Mouse (Mus musculus) urinary bladder, adult 2 months (tissue): ENCODE results near the gene Aqp1. TPM values are rescaled to one million over a fixed set of nuclear protein-coding genes. Genes with fewer than 3 reads are reported as not detected.

Experiments used
- DNase-seq: peaks from one replicate; pipeline ENCODE4 v3.0.0; 2022; ENCODE audit warnings: low spot score
- polyA plus RNA-seq: library from polyadenylated mRNA; depleted of rRNA; stranded (reverse); fragments of >200 nt; gene quantifications from 2 replicates; pipeline ENCODE4 v1.2.3, GENCODE M21; 2012

Gene Aqp1
- polyA plus RNA-seq, 1 experiment = 444 TPM

GRCm38 (mm10) chr6:55332100-55332772 lies 4.0 kb upstream of the Aqp1 start:
- no peak for DNase-seq

DNA sequence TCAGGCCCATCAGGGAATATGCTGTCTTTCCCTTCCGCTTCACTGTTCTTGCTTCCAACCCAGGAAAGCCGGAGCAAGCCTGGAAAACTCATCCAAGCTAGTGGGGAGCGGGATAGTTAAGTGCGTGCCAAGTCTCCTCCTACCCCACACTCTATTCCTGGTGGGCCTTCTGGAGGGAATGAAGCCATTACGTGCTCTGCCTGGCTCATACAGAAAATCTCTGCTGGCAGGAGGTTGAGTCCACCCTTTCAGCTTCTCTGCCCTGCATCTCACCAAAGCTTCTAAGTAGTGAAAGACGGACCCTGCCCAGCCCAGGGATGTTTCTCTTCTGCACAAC lies 3.5 kb upstream of the Aqp1 start:
- no peak for DNase-seq

- no peak for DNase-seq
Measured at GRCm38 (mm10) chr6:55337242-55337641, 1.0 kb downstream of the Aqp1 start.

DNA sequence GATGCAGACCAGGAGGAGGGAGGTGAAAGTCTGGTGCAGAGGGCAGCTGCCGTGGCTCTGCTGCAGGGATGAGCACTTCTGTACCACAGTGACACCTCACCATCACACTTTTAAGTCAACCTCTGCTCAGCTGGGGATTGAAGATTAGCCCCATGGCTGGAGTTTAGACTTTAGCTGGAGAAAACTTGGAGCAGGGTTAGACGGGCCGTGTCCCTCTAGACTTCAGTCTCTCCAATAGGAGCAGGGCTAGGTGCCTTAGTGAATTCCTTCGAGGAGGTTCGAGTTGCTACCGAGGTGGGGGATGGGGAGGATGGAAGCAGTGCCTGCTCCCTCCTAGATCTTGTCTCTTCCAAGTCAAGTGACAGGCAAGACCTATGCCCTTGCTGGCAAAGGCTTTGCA lies 1.8 kb downstream of the Aqp1 start:
- DNase-seq = no peak

DNA sequence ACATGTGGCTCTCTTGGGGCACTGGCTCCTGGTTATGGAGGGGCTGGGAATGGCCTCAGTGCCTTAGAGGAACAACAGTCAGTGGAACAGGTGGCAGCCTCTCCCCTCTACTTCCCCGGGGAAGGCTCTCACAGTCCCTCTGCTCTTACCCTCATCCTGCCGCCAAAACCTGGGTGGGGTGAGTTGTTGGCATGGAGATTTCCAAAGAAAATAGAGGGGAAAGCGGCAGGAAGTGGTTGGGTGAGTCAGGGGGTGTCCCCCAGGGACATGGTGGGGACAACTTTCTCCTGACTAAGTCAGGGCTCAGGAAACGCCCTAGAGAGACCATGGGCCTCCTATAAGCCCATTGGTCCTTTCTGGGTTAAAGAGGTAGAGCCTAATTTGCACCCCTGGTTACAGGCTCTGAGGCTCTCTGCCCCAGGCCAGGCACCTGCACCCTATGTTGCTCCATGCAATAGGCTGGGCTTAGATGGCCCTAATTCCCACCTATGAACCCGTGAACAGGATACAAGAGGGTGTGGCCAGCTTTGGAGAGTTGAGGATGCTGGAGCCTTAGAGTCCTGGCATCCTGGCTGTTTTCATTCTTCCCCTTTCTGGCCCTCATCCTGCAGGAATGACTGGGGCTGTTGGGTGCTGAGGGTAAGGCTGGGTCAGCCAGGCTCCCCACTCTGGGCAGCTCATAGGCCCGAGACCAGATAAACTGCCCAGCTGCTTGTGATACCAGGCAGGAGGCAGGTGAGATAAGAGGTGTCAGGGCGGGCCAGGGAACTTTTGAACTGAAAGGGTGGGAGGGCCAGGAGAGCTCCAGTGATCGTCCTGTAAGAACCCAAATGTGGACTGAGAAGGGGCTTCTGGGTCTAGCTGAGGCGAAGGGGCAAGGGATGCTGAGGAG lies 2.9 kb downstream of the Aqp1 start:
- no peak for DNase-seq

DNA sequence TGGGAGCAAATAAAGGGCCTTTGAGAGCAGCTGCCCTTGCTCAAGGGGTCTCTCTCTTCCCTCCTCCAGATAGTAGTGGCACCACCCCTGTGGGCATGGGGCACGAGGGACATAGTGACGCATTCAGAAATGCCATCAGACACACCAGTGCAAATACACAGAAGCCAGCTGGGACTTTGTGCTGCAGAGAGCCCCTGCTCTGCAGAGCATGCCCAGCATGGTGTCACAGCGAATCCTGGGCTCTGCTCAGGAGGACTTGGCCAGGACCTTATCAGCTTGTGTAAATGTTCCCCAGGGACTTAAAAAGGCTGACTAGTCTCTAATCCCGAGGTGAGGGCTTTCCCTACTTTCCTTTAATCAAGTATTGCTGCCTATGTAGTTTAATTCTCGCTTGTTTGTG lies 5.5 kb downstream of the Aqp1 start:
- DNase-seq = no peak

DNA sequence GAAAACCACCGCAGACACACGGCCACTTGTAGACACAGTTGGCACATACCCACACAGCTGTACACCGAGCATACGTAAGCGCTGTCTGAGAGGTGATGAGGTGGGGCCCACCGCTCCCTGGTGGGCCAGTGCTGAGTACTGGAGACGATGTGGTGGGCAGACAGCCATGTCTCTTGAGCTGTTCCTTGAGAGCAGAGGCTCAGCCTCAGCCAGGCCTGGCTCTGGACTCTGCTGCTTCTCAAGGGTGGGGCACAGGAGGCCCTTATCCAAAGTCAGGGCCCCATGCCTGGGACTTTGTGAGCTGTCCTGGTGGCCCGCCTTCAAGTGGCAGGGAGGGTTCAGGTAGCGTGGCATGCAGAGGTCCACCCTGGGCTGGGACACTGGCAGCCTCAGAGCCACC lies 6.1 kb downstream of the Aqp1 start:
- DNase-seq = no peak

- DNase-seq = peak; percentile 12
Measured at GRCm38 (mm10) chr6:55343446-55343845, 7.2 kb downstream of the Aqp1 start.

DNA sequence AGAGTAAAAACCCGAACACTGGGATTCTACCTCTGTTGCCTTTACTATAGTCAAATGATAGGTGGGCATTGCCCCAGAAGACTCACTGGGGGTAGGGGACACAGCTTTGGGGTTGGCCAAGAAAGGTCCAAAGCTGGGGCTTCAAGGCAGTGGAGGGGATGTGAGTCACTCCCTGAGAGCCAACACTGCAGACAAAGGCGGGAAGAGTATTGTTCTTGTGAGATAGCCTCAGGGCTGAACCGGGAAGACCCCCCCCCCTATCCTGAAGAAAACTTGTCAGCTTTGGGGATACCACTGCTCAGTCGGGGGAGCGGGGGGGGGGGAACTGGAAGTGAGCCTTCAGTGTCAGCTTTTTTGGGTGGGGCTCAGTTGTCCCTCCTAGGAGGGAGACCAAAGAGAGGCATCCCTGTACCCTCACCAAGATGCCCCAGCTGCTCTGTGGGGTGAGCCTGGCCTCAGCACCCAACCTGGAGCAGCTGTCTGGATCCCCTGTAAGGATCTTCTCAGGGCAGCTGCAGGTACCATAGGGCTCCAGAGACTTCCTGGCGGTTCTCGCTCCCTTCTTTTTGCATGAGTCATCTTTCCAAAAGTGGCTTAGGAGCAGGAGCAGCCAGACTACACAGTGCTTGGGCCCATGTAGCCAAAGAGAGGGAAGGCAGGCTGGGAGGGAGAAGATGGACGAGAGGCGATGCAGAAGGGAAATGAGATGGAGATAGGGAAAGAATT lies 8.2 kb downstream of the Aqp1 start:
- peak; percentile 16 for DNase-seq

DNA sequence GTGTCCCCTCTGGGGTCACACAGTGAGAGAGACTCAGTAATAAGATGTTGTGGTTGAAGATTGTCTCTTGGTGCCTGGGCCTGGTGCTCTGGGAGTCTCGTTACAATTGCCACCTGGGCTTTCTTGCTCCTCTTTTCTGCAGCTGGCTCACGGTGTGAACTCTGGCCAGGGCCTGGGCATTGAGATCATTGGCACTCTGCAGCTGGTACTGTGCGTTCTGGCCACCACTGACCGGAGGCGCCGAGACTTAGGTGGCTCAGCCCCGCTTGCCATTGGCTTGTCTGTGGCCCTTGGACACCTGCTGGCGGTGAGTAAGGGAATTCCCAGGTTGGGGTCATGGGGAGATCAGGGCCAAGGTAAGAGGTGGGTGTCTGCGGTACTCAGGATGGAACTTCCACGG lies 9.0 kb downstream of the Aqp1 start:
- DNase-seq = peak; percentile 17

GRCm38 (mm10) chr6:55346491-55346890 lies 10.3 kb downstream of the Aqp1 start:
- peak; percentile 19 for DNase-seq

GRCm38 (mm10) chr6:55347711-55348571 lies 11.7 kb downstream of the Aqp1 start:
- no peak for DNase-seq

- DNase-seq = no peak
Measured at GRCm38 (mm10) chr6:55349231-55349630, 13.0 kb downstream of the Aqp1 start.

- no peak for DNase-seq
Measured at GRCm38 (mm10) chr6:55350383-55350952, 14.2 kb downstream of the Aqp1 start.

DNA sequence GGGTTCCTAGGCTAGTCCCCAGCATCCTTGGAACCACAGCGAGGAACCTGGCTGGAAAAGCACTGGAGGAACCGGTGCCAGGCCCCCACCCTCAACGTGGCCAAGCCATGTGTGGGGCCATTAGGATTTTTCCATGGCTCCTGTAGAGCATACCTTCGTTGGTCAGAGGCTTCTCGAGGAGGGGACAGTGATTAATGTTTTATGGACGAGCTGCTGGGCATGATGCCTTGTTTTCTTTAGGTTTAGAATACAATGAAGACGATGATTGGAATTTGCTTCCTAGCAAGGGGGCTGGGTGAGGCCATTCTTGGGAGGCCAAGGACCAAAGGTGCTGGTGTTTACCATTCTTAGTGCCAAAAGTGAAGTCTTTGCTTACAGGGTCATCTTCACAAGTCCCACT lies 15.5 kb downstream of the Aqp1 start:
- DNase-seq = no peak

DNA sequence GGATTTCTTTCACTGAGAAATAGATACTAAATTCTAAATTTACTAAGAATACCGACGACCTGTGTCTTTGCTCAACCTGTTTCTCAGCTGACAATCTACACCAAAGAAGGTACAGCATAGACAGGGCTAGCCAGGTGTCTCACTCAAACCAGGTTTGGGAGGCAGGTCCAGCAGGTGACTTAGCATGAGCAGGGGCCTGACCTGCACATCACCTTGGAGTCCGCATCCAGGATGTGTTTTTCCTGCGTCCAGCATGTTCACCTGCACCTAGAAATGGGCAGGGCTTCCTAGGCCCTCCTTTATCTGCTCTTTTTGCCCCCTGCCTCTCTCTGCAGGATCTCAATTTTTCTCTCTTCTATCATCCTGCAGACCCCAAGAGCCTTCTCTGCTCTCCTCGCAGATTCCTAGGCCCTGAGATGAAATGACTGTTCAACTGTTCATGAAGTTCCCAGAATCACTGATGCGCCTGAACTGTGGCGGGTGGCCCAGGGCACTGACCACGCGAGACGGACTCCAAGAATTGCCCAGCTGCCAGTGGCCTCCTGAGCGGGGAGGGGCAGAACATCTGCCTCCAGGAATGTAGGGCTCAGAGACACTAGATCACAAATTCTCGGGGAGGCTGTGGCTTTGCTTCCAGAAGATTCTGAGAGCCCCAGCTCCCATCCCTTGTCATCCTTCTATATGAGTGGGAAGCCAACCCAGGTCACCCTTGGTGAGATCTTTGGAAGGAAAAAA lies 17.6 kb downstream of the Aqp1 start:
- no peak for DNase-seq

DNA sequence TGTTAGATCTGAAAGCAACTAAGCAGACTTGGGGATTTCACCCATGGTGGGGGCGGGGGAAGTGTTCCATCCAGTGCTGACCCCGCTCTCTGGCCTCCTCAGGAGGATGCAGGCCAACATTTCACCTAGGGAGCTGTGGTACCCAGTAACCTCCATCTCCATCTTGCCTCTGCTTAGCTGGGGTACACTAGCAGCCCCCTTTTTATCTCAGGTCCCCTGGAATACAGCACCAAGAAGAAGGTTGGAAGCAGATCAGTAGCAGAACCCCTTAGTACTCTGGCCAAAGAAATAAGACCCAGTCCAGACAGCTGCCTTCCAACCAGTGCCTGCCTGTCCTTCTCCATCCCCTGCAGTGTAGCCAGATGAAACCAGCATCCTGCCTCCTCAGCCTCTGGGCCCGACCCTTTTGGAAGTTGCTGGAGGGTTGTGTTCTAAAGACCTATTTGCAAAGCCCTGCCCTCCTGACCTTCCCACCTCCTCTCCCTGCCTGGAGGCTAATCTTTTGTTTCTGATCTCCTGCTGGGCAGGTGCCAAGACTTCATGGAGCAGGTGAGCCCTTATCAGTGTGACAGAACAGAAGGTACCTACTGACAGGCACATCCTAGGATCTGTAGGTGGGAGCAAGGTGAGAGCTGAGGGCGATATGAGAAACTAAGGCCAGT lies 18.4 kb downstream of the Aqp1 start:
- no peak for DNase-seq

DNA sequence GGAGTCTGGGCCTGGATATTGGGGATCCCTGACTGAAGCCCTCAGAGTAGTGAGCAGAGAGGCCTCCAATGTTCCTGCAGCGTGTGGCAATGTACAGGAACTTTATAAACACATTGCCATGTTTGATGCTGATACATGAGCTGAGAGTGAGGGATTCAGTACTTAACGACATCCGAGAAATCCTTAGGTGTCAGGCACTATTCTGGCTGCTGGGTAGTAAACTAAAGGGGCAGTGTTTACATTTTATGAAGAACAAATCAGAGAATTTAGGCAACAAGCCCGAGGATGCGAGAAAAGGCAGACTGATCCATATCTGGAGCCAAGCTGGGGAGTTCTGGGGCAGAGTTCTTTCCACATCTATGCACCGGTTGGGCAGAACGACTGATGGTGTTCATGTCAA lies 19.3 kb downstream of the Aqp1 start:
- DNase-seq = no peak

DNA sequence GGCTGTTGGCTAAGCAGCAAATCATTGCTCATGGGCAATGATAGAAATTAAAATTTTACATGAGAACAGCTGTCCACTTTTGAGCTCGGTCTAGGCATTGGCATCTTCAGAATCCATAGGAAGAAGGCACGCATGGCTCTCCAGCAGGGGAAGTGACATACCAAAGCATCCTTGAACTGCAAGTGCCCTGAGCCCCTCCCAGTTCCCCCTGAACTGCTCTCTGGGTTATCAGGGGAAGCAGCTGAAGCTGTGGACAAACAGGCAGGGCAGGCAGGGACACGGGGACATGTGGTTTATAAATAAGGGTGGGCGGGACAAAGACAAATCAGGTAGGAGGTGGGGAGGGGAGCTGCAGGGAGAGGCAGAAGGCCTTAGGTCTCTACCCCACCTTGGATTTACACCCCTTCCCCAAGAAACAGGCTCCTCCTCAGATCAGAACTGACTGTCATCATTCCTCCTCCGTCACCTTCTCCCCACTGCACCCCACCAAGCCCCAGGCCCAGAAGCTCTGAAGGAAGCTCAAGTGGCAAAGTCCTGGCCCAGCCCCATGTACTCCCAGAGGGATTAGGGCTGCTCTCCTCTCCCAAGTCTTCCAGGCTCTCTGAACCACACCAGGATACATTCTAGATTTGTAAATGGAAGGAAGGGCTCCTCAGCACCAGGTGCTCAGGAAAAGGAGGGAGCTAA lies 19.9 kb downstream of the Aqp1 start:
- no peak for DNase-seq
